Mouse (Mus musculus): ENCODE data around the gene Actn2. TPM values are rescaled to one million over a fixed set of nuclear protein-coding genes. Genes with fewer than 3 reads are reported as not detected.

Gene Actn2
- polyA plus RNA-seq, 1 experiment from 2014 or later: 4.6 TPM

- H3K27me3 ChIP-seq (replicated peaks; ENCODE audit: control insufficient read depth, insufficient read depth, low read length): no peaks in the 10 kb centered on the region
- no peaks in the 10 kb centered on the region for H3K9me3 ChIP-seq (ENCODE audit: control insufficient read depth, low read length)
- ATAC-seq: peak; percentile 36; the same call in 1 of the 2 replicates
- no peak overlapping the region for H3K4me3 ChIP-seq (replicated peaks; ENCODE audit: low read length)
- no peak overlapping the region for H3K4me2 ChIP-seq (ENCODE audit: low read length)
- H3K36me3 ChIP-seq (ENCODE audit: control insufficient read depth, insufficient read depth): no peaks in the 10 kb centered on the region
- H3K9ac ChIP-seq (replicated peaks; ENCODE audit: low read depth, low read length): no peak overlapping the region
- no peaks in the 10 kb centered on the region for H3K4me1 ChIP-seq (replicated peaks; ENCODE audit: control insufficient read depth, insufficient read depth, low read length)
- 85% methylated on average over 12 of the region's 12 CpGs for WGBS
- H3K27ac ChIP-seq (ENCODE audit: low read length): no peak overlapping the region
These were observed 17.4 kb downstream of the Actn2 start for GRCm38 (mm10) chr13:12323076-12323625.

- Histone ChIP-seq H3K4me3 (replicated peaks; ENCODE audit: low read length) (no peak overlapping the region), H3K9me3 (ENCODE audit: control insufficient read depth, low read length) (no peaks in the 10 kb centered on the region), H3K36me3 (ENCODE audit: control insufficient read depth, insufficient read depth) (no peaks in the 10 kb centered on the region), H3K4me1 (replicated peaks; ENCODE audit: control insufficient read depth, insufficient read depth, low read length) (no peaks in the 10 kb centered on the region), H3K27ac (ENCODE audit: low read length) (no peak overlapping the region), H3K27me3 (replicated peaks; ENCODE audit: control insufficient read depth, insufficient read depth, low read length) (no peaks in the 10 kb centered on the region), H3K9ac (replicated peaks; ENCODE audit: low read depth, low read length) (no peak overlapping the region), H3K4me2 (ENCODE audit: low read length) (no peak overlapping the region)
- ATAC-seq: no peak
- whole genome bisulfite sequencing: 79% methylated on average over 2 of the region's 2 CpGs
These were observed 20.4 kb downstream of the Actn2 start for GRCm38 (mm10) chr13:12320148-12320547.

- no peaks in the 10 kb centered on the region for H3K36me3 ChIP-seq (ENCODE audit: control insufficient read depth, insufficient read depth)
- no peak overlapping the region for H3K27ac ChIP-seq (ENCODE audit: low read length)
- H3K4me2 ChIP-seq (ENCODE audit: low read length): no peak overlapping the region
- no peaks in the 10 kb centered on the region for H3K9me3 ChIP-seq (ENCODE audit: control insufficient read depth, low read length)
- no peak overlapping the region for H3K9ac ChIP-seq (replicated peaks; ENCODE audit: low read depth, low read length)
- H3K4me3 ChIP-seq (replicated peaks; ENCODE audit: low read length): no peak overlapping the region
- H3K27me3 ChIP-seq (replicated peaks; ENCODE audit: control insufficient read depth, insufficient read depth, low read length): no peaks in the 10 kb centered on the region
- no peak for ATAC-seq
- H3K4me1 ChIP-seq (replicated peaks; ENCODE audit: control insufficient read depth, insufficient read depth, low read length): no peaks in the 10 kb centered on the region
- 81% methylated on average over 5 of the region's 5 CpGs for WGBS
These were observed 22.5 kb downstream of the Actn2 start for GRCm38 (mm10) chr13:12318017-12318416.

- no peaks in the 10 kb centered on the region for H3K27me3 ChIP-seq (replicated peaks; ENCODE audit: control insufficient read depth, insufficient read depth, low read length)
- peaks cover under 1% of the 10 kb centered on the region; the same call in 1 of the 2 replicates for H3K4me1 ChIP-seq (replicated peaks; ENCODE audit: control insufficient read depth, insufficient read depth, low read length)
- H3K9ac ChIP-seq (replicated peaks; ENCODE audit: low read depth, low read length): no peak overlapping the region
- no peak overlapping the region for H3K27ac ChIP-seq (ENCODE audit: low read length)
- no peak for ATAC-seq
- no peak overlapping the region for H3K4me3 ChIP-seq (replicated peaks; ENCODE audit: low read length)
- no peaks in the 10 kb centered on the region for H3K9me3 ChIP-seq (ENCODE audit: control insufficient read depth, low read length)
- 83% methylated on average over 6 of the region's 6 CpGs for WGBS
- H3K4me2 ChIP-seq (ENCODE audit: low read length): no peak overlapping the region
- no peaks in the 10 kb centered on the region for H3K36me3 ChIP-seq (ENCODE audit: control insufficient read depth, insufficient read depth)
These were observed 23.3 kb downstream of the Actn2 start for GRCm38 (mm10) chr13:12317191-12317765.

- no peaks in the 10 kb centered on the region for H3K27me3 ChIP-seq (replicated peaks; ENCODE audit: control insufficient read depth, insufficient read depth, low read length)
- no peaks in the 10 kb centered on the region for H3K36me3 ChIP-seq (ENCODE audit: control insufficient read depth, insufficient read depth)
- no peak overlapping the region for H3K4me3 ChIP-seq (replicated peaks; ENCODE audit: low read length)
- H3K9ac ChIP-seq (replicated peaks; ENCODE audit: low read depth, low read length): no peak overlapping the region
- H3K4me2 ChIP-seq (ENCODE audit: low read length): no peak overlapping the region
- WGBS: 96% methylated on average over 6 of the region's 6 CpGs
- no peak for ATAC-seq
- H3K4me1 ChIP-seq (replicated peaks; ENCODE audit: control insufficient read depth, insufficient read depth, low read length): peaks cover 8% of the 10 kb centered on the region
- H3K9me3 ChIP-seq (ENCODE audit: control insufficient read depth, low read length): no peaks in the 10 kb centered on the region
- H3K27ac ChIP-seq (ENCODE audit: low read length): no peak overlapping the region
These were observed 26.4 kb downstream of the Actn2 start for GRCm38 (mm10) chr13:12314173-12314572.

- peak; percentile 83 for ATAC-seq
- H3K27me3 ChIP-seq (replicated peaks; ENCODE audit: control insufficient read depth, insufficient read depth, low read length): no peaks in the 10 kb centered on the region
- H3K4me2 ChIP-seq (ENCODE audit: low read length): no peak overlapping the region
- no peak overlapping the region for H3K4me3 ChIP-seq (replicated peaks; ENCODE audit: low read length)
- WGBS: 37% methylated on average over 10 of the region's 10 CpGs
- H3K9ac ChIP-seq (replicated peaks; ENCODE audit: low read depth, low read length): no peak overlapping the region
- no peaks in the 10 kb centered on the region for H3K36me3 ChIP-seq (ENCODE audit: control insufficient read depth, insufficient read depth)
- no peaks in the 10 kb centered on the region for H3K9me3 ChIP-seq (ENCODE audit: control insufficient read depth, low read length)
- peaks cover 8% of the 10 kb centered on the region for H3K4me1 ChIP-seq (replicated peaks; ENCODE audit: control insufficient read depth, insufficient read depth, low read length)
- H3K27ac ChIP-seq (ENCODE audit: low read length): peak overlapping the region; percentile 55
These were observed 28.5 kb downstream of the Actn2 start for GRCm38 (mm10) chr13:12311930-12312492.

- Histone ChIP-seq H3K27ac (ENCODE audit: low read length) (no peak overlapping the region), H3K4me3 (replicated peaks; ENCODE audit: low read length) (no peak overlapping the region), H3K36me3 (ENCODE audit: control insufficient read depth, insufficient read depth) (no peaks in the 10 kb centered on the region), H3K4me1 (replicated peaks; ENCODE audit: control insufficient read depth, insufficient read depth, low read length) (peaks cover 8% of the 10 kb centered on the region), H3K4me2 (ENCODE audit: low read length) (no peak overlapping the region), H3K9me3 (ENCODE audit: control insufficient read depth, low read length) (no peaks in the 10 kb centered on the region), H3K9ac (replicated peaks; ENCODE audit: low read depth, low read length) (no peak overlapping the region), H3K27me3 (replicated peaks; ENCODE audit: control insufficient read depth, insufficient read depth, low read length) (no peaks in the 10 kb centered on the region)
- peak; percentile 66 for ATAC-seq
- WGBS: 34% methylated on average over 4 of the region's 4 CpGs
These were observed 29.2 kb downstream of the Actn2 start for GRCm38 (mm10) chr13:12311371-12311770.

- Histone ChIP-seq H3K4me1 (replicated peaks; ENCODE audit: control insufficient read depth, insufficient read depth, low read length) (peaks cover 8% of the 10 kb centered on the region), H3K4me2 (ENCODE audit: low read length) (no peak overlapping the region), H3K36me3 (ENCODE audit: control insufficient read depth, insufficient read depth) (no peaks in the 10 kb centered on the region), H3K27ac (ENCODE audit: low read length) (no peak overlapping the region), H3K9ac (replicated peaks; ENCODE audit: low read depth, low read length) (no peak overlapping the region), H3K9me3 (ENCODE audit: control insufficient read depth, low read length) (no peaks in the 10 kb centered on the region), H3K27me3 (replicated peaks; ENCODE audit: control insufficient read depth, insufficient read depth, low read length) (no peaks in the 10 kb centered on the region), H3K4me3 (replicated peaks; ENCODE audit: low read length) (no peak overlapping the region)
- no peak for ATAC-seq
- WGBS: 96% methylated on average over 3 of the region's 3 CpGs
These were observed 31.1 kb downstream of the Actn2 start for GRCm38 (mm10) chr13:12309446-12309845.

GRCm38 (mm10) chr13:12308878-12309277 lies 31.7 kb downstream of the Actn2 start:
- Histone ChIP-seq H3K36me3 (ENCODE audit: control insufficient read depth, insufficient read depth) (no peaks in the 10 kb centered on the region), H3K4me2 (ENCODE audit: low read length) (no peak overlapping the region), H3K27me3 (replicated peaks; ENCODE audit: control insufficient read depth, insufficient read depth, low read length) (no peaks in the 10 kb centered on the region), H3K9me3 (ENCODE audit: control insufficient read depth, low read length) (no peaks in the 10 kb centered on the region), H3K27ac (ENCODE audit: low read length) (no peak overlapping the region), H3K9ac (replicated peaks; ENCODE audit: low read depth, low read length) (no peak overlapping the region), H3K4me1 (replicated peaks; ENCODE audit: control insufficient read depth, insufficient read depth, low read length) (peaks cover 8% of the 10 kb centered on the region), H3K4me3 (replicated peaks; ENCODE audit: low read length) (no peak overlapping the region)
- WGBS: 88% methylated on average over 12 of the region's 12 CpGs
- no peak for ATAC-seq

Data from forebrain, embryonic 16.5 days (tissue).